Mouse (Mus musculus) heart, postnatal 4 days (tissue): ENCODE results near the gene Hoxa3. TPM values are rescaled to one million over a fixed set of nuclear protein-coding genes. Genes with fewer than 3 reads are reported as not detected.
A peak's percentile ranks its signal among the peaks of the same experiment; 100 is the strongest.

Experiments used
- DNase-seq: peaks from one replicate; pipeline ENCODE4 v3.0.0; 2021
- total RNA-seq, 2 experiments: library from RNA; stranded (reverse); gene quantifications; 2 replicates each; pipeline ENCODE4 v1.2.3; 2021

The Hoxa3 gene
- total RNA-seq, 2 experiments from 2014 or later, result 1.4 TPM

DNA sequence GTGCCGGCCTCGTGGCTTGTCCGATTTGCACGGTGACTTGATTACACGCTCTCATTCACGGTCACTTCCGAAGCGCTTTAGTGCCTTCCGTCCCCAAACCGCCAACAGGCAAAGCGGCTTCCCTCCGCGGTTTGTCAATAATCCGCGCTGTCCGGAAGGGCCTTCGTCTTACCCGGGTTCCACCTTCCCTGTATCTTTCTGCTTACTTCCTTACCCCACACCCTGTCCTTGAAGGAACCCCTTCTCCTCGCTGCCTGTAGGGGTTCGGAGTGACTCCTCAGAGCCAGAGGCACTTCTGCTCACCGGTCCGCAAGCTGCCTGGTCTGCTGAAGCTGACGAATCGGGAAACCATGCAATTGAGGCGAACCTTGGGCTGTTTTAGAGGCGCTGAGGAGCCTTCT, 33.3 kb upstream of the Hoxa3 start:
- no peak for DNase-seq

DNA sequence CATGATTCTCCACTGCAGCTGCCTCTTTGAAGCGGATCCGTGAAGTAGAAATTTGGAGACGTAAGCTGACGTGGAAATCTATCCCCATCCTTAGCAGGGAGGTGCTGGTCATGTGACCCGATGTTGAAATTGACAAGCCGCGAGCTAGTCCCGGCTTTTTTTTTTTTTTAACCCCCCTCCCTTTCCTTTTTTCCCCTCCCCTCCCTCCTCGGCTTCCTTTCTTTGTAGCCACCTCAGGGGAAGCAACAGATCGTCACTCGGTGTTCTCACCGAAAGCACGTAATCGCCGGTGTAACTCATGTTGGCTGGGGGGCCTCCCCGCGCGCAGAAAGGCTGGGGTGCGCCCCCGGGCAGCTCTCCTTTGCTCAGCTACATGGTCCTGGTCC, 32.6 kb upstream of the Hoxa3 start, which contains the start of gene Hoxa11:
Hoxa11 (minus strand) TSS at position 54 of the 386 bp plus-strand sequence.
- DNase-seq, result no peak

DNA sequence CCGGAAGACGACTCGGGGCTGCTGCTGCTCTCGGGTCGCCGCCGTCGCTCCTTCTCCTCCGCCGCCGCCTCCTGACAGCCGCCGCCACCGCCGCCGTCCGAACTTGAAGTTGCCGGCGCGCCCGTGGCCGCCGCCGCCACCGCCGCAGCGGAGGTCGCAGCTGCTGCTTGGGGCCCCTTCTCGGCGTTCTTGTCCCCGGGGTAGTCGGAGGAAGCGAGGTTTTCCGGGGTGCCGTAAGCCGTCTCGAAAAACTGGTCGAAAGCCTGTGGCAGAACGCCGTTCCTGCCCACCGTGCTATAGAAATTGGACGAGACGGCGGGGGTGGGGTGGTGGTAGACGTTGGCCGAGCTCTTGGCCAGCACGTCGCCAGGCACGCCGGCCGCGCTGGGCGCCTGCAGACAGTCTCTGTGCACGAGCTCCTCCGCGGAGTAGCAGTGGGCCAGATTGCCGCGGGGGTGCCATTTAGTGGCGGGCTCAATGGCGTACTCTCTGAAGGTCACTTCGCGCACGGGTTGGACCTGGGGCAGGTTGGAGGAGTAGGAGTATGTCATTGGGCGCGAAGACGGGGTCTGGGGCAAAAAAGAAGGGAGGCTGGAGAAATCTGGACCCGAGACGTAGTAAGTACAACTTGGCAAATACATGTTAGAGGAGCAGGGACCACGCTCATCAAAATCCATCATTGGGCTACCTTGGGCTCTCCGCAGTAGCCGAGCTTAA, 32.1 kb upstream of the Hoxa3 start:
- no peak for DNase-seq

DNA sequence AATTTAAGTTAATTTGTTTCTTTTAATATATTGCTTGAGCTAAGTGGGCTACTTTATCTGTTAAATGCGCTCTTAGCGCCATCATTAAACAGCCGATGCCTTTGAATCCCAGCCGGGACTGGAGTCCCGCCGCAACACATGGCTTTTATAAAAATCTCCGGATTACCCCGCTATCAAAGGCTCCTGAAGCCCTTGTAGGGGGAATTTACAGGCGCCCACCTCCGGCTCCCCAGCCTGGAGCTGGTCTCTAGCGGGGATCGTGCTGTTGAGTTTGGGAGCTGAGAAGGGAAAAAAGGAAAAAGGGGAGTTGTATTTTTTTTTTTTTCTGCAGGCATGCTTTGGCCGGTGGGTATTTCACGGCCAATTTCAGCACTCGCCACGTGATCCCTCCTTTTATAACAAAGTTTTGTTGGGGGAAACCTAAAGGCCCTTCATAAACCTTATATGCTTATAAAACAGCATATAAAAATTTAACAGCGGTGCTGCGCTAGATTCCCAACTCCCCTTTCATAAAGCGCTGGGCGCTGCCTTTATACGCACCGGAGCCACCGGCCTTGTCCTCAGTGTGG, 31.4 kb upstream of the Hoxa3 start:
- no peak for DNase-seq

DNA sequence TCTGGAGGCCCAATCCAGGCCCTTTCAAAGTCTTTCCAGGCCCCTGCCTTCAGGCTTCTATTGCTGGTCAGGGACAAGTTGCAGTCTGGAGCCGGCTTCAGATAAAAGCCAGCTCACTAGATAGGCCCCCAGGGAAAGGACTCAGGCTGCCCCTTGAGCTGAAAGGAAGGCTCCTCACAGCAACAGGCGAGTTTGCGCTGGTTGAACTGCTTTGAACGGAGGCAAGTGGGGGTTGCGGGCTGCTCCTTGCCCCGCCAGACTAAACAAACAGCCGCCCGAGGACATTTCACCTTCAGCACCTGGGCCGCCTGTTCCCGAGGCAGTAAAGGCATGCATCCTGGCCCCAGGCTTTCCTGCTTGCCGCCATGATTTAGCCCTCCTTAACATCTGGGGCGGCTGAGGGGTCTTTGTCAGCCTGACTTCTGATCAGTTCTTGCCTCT, 30.6 kb upstream of the Hoxa3 start:
- DNase-seq, result no peak

DNA sequence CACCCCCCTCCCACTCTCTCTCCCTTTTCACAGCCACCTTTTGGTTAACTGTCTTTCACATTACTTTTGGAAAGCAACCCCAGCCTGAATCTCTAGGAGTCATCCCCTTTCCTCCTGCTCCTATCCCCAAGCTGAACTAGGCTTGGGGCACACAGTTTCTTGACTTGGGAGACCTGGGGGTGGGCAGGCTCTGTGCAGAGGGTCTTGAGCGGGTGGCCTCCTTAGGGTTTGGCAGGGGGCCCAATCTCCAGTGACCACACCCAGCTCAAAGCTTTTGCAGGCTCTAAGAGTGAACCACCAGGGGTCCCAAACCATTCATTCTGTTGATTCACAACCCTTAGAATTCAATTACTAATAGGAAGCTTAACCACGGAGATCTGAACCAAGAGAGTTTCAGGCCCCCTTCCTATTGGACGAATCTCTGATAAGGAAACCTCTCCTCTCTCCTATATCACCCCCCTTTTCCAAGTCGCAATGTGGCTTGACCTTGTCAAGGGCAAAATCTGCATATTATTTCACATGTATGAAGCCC, 29.7 kb upstream of the Hoxa3 start:
- no peak for DNase-seq

DNA sequence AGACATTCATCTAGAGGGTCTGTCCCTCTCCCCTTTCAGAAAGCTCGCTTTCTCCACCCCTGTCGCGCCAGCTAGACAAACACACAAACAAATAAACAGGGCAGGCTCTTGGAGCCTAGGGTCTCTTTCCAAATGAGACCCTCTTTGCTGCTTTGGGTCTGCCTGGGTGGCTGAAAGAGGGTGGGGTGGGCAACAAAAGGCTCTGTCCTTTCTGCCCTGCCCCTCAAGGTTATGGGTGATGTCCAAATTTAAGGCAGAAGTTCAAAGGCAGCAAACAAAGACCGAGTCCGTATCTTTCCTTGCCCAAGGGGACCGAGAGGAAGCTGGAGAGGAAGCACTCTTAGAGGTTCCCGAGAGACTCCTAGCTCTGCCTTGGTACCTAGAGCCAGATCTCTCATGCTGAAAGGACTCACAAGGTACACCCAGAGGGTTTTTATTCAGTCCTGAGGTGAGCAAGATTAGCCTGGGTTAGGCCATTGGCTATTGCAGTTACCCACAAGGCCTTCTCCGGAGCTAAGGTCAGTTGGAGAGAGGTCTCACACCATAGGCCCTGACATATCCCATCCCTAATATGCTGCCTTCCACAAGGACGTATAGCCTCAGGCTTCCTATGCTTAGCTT, 28.0 kb upstream of the Hoxa3 start:
- no peak for DNase-seq

DNA sequence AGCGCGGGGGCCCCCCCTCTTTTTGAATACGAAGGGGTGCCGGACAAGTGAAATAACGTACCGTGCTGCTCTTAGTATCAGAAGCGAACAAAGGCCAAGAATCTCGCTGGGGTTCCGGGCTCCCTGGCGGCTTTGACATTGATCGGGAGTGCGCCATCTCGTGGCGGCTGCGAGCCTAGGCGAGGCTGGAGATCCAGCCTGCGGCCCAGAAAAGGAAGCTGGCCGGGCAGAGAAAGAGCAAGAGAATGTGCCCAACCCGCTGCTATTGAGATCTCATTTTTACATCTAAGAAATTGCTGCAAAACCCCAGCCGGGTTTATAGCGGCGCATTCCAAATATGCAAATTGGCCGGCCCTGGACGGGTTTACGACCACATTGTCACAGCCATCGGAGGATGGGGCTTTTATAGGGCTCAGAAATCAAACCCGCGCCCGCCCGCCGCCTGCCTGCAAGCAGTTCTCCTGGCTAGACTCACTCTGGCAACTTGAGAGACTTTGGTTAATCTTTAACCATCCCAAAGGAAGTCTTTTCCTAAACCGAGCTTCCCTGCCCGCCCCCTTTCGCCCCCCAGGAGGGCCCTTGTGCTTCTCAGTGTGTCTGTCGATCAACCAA, 27.4 kb upstream of the Hoxa3 start, which contains the start of gene Hoxa10:
Hoxa10 (minus strand) TSS at position 466 of the 612 bp plus-strand sequence.
- peak; percentile 86 for DNase-seq

DNA sequence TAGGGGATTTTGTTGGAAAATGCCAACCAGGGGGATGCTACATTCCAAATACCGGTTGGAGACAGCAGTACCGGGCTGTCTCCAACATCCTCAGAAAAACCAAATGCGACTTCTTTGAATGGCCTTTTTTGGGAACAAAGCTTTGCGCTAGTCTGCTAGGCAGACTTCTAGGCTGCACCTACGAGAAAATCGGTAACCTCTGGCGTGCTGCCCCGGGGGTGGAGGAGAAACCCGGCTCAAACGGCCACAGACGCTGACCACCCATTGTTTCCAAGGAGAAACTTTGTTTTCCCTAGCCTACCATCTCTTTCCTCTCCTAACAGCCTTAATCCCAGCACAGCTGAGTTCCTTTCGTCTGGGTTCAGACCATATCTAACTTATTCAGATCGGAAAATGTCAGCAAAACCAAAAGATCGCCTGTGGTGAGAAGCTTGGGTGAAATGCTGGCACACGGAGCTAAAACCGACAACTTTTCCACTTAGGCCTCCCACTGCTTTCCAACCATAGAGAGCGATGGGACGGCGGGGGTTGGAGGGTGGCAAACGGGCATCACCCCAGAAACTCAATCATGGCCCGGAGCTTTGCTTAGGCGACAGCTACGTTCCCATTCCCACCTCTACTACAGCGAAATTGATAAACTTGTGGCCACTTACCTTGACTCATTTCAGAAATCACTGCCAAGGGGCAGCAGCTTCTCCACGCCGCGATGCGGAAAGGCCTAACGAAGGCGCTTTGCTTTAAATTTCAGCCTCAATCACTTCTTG, 26.7 kb upstream of the Hoxa3 start:
- DNase-seq, result peak; percentile 9

DNA sequence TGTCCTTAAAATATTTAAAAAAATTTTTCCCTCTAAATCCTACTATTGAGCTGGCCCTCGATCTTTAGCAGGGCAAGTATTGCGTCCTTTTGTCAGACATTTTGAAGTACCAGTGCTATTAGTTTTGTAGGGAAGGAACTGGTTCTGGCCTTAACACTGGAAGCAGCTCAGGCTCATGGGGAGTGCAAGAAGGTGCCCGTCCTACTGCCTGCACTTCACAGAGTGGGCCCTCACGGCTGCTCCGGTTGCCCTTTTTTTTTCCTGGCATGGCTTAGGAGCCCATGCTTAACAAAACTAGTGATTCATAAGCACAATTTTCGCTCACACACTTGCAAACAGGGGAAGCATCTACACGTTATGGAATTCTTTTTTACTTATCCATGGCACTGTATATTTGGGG, 25.8 kb upstream of the Hoxa3 start:
- DNase-seq, result peak; percentile 9

DNA sequence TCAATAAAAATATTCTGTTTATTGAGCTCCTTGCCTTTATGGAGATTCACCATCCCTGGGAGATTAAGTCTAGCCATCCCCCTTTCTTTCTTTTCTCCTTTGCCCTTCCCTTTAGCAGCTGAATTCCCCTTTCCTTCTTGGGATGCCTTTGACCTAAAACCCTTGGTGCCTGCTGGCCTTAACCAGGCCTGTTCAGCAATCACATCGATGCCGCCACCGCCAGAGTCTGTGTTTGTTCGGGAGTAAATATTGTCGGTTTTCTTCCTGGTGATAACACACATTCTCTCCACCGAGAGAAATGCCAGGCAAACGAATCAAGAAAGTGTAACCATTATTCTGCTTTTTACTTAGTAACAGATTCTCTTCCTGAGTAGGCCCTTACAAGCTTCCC, 25.0 kb upstream of the Hoxa3 start:
- no peak for DNase-seq

DNA sequence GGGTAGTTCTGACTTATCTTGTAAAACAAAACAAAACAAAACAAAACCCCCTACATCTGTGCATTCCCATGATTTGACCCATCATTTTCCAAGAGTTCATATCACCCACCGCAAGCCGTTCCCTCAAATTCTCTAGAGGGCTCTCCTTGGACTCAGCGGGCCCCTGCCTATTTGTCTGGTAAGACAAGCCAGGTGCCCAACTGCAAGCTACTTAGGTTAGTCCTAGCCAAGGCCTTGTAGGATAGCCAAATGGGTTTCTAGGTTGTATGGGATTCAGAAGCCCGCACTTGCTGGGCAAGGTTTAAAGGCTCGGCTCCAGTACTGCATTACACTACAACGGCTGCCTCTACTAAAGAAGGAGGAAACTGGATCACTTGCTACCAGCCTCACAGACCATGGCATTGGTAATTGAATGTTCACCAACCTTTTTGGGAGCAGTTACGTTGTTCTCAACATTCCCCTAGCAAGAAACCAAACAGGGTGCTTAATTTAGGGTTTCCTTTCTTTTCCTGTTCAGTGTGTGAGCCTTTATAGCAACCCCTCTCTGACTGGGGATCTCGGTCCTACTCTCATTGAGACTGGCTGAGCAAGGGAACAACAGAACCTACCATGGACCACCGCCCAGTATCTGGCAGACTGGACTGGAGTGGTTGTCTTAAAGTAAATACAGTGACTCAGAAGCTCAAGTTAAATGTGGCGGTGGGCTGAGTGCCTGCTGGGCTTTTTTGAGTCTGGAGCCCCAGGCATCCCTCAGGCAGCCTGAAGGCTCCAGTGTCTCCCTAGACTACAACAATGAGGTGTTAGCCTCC, 24.4 kb upstream of the Hoxa3 start:
- DNase-seq, result no peak

DNA sequence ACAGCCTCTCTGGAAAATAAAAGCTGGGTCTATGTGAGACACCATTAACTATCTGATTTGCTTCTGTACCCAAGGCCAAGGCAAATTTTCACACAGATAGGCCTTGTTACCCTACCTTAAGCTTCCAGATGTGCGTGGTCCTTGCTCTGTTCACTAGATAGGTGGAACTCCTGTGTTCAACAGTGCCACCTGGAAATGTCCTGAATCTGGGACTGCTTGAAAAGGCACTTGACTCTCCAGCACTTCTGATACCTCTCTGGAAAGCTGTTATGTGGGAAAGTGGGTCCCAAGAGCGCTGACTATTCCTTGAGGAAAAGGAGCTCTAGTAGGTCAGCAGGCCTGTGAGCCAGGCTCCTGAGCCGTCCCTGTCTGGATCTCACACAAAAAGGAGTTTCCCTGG, 23.7 kb upstream of the Hoxa3 start:
- no peak for DNase-seq

DNA sequence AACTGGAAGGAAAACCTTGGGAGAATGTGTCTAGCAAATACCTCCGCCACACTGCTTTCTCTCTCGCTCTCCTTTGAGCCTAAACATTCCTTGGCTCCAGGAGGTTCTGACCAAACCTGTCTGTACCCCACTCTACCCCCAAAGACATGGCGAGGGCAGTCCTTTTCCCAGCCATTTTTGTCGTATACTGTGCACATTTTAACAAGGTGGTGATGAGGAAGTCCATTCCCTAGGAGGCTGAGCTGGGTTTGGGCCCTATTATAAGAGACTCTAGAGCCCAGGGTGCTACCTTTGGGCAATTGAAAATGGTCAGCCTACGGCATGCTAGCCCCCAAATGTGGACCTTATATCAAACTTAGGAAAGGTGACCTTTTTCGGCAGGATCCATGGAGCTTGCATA, 22.7 kb upstream of the Hoxa3 start:
- no peak for DNase-seq

DNA sequence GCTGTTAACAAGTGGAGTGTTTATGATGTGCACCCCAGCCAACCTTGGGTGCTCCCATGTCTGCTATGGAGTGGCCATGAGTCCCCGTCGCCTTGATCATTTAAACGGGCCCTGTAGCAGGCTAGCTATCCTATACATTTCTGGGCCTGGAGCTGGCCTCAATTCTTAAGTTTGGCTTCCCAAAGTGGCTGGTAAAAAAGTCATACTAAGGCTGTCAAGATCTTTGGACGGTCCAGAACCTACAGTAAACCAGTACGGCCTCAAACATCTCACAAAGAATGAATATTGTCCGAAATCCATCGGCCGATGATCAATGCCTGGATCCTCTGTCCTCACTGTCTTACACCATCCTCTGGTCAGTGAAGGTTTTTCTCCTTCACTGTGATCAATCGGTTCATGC, 22.1 kb upstream of the Hoxa3 start:
- no peak for DNase-seq

DNA sequence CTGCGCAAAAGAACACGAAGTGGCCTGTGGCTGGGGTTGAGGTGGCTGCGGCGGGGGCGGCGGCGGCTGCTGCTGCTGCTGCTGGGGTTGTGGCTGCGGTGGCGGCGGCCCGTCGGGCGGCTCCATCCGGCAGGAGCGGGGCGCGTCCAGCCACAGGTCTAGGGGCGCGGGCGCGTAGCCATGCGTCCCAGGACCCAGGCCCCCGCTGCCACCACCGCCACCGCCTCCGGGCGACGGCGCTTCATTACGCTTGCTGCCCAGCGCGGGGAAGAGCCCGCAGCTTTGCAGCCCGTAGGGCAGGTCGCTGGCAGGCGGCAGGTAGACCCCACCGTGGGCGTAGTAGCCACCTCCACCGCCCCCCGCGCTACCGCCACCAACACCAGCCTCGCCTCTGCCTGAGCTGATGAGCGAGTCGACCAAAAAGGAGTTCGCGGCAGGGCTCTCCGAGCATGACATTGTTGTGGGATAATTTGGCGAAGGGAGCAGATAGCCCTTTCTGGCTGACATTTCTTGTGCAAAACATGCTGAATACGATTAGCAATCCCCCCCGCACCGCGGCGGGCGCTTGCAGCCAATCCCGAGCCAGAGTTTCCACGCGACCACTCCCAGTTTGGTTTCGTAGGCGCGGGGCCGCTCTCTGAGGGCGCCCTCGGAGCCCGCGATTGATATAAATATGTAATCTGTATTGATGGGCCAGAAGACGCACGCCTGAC, 21.4 kb upstream of the Hoxa3 start:
- no peak for DNase-seq

DNA sequence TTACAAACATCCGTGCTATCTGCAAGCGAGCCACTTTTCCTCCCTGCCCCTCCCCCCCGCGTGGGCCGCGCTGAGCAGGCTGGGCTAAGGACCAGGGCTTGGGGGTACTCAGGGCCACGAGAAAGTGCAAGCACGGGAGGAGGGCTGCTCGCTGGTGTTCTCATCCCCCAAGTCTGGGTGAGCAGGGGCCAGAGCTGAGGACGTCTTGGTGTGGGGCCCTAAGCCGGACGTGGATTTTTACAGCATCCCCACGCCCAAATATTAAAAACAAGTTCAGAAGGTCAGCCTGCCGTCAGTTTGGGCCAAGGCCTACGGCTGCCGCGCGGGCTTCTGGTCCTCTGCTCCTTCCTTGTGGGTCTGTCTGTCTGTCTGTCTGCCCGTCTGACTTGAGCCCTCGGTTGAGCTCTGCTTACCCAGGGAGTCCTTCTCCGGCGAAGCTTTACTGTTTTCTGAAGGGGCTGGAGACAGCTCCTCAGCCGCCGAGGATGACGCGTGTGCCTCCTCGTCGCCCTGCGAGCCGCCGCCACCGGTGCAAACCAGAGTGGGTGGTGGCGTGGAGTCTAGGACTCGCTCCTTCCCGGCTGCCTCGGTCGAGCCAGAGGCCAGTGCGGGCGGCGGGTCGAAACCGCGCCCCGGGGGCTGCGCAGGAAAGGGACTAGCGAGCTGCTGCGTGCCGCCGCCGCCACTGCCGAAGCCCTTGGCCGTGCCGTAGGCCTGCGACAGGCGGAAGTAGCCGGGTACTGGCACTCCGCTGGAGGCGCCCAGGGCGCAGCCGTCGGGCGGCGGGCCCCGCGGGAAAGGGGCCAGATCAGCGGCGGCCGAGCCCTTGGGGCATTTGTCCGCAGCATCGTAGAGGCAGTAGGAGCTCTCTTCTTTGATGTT, 20.7 kb upstream of the Hoxa3 start:
- DNase-seq, result no peak

DNA sequence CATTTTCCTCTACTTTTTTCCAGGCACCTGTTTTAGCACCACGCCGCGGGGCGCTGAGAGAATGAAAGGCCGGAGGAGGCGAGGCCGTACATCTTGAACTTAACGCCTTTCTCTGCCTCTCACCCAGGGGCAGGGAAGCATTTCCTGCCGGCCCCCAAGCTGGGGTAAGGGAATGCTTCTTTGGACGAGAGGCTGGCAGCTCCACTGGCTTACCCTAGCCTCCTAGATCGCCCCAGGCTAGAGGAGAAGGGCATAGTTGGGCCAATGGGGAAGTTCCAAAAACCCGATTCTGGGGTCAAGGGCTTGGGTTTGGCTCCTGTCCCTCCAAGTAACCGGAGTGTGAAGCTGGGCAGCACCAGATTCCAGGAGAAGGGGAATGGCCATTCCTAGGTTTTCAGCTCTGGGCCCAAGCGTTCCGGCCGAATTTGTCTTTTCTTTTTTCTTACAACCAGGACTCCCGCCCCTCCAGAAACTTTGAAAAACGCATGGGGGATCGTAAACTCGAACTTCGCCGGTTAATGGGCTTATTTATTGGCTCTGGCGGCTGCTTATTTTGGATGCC, 19.9 kb upstream of the Hoxa3 start:
- no peak for DNase-seq

DNA sequence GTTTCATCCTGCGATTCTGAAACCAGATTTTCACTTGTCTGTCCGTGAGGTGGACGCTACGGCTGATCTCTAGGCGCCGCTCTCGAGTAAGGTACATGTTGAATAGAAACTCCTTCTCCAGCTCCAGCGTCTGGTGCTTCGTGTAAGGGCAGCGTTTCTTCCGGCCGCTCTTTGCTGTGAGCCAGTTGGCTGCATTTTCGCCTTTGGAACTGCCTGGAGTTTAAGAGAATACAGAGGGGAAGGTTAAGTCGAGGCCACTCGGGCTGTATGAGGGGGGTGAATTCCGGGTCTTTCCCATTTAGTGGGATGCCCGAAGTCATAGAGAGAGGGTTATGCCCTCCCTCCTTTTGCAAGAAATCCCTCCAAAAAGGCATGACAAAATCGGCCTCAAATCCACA, 19.4 kb upstream of the Hoxa3 start:
- DNase-seq, result no peak
